Mouse (Mus musculus): ENCODE measurements around the gene Man1c1.

The Man1c1 gene

DNA sequence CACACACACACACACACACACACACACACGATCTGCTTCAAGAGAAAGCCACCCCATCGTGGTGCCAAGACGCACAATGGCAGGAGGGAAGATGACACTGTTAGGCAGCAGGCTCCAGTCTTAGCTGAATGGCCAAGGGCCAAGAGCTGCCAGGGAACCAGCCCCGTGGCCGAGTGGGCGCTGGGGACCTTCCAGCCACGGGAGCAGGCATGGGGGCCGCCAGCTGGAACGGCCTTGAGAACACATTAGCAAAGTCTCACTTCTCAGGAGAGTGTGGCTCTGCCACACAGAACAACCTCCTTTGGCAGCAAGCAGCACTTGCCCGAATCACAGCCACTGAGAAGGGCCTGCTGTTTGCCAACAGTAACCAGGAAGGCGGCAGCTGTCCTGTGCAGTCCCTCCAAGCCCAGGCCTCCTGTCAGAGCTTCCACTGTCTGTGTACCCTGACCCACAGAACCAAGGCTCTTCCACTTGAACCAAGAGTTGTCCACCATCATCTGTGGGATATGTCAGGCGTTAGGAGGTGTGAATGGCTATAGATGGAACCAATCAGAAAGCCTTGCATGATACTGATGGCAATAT is 30.1 kb downstream of the Man1c1 start:
- DNase-seq (ENCODE audit: low read depth): no peak

DNA sequence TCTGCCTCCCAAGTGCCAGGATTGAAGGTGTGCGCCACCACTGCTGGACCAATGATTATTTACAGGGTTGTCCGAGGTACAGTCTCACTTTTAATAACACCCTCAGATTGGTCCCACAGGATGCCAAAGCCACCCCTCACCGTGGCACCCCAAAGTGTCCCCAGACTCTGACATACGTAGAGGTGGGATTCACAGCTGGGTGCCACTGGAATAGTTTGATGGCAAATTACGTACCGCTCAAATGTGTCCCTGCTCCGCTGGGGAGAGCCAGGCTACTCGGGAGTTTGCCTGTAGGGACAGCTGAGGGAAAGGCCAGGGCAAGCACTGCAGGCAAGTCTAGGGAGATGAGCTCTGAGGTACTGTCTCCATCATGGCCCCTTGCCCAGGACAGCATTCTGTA is 30.9 kb downstream of the Man1c1 start:
- no peak for DNase-seq (ENCODE audit: low read depth)

DNA sequence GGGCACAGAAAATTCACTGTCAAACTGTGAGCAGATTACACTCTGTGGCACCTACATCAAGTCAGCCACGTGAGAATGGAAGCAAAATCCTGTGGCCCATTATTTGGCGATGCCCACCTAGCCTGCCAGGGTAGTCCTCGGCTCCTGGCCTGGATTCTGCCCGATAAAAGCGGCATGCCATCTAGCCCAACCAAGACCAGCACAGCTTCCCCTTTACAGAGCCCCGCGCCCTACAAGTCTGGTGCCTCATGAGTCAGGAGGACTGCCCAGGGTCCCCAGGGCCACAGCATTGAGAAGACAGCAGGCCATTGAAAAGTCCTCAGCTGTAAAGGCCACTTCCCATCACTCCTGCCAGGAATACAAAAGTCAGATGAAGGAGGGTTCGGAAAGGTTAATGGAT is 31.8 kb downstream of the Man1c1 start:
- no peak for DNase-seq (ENCODE audit: low read depth)

DNA sequence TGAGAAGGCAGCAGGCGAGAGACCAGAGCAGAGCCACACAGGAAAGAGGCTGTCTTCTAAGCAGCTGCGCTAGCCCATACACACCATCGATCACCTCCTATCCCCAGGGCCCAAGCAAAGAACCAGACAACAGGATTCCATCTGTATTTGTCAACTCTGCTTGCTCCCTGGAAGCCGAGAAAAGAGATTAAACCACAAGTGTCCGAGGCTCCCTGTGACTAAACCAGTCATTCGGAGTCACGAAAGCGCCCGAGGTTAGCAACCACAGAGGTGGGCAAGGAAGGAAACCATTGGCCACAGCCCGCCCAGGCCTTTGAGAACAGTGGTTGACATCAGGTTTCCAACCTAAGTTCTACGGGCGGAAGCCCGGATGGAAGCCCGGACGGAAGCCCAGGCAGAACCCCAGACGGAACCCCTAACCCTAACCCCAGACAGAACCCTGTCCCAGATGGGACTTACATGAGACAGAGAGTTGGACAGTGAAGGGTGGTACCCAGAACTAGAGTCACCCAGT is 32.4 kb downstream of the Man1c1 start:
- no peak for DNase-seq (ENCODE audit: low read depth)

DNA sequence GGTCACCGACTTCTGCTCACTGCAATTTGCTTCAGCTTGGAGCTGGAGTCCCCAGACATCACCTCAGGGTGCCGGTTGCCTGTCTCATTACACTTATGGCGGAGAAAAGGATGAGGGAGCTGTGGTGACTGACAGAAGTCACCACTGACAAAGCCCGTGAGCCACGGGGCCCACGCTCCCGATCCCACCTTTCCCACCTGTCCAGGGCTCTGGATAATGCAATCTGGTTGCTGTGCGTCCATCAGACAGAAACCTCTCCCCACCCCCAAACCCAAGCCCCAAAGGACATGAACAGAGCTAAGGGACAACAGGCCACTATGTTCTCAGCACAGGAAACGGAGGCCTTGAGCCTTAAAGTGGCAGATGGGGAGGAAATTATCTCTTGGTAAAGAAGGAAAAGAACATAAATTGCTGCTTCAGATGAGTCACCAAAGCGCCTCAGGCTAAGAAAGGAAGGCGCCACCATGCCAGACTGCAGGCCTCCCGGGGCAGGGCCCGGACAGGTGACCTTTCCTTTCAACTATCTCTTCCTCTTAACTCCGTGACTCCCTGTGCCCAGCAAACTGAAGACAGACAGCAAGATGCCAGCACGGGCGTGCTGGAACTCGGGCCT is 34.2 kb downstream of the Man1c1 start:
- DNase-seq (ENCODE audit: low read depth): no peak

DNA sequence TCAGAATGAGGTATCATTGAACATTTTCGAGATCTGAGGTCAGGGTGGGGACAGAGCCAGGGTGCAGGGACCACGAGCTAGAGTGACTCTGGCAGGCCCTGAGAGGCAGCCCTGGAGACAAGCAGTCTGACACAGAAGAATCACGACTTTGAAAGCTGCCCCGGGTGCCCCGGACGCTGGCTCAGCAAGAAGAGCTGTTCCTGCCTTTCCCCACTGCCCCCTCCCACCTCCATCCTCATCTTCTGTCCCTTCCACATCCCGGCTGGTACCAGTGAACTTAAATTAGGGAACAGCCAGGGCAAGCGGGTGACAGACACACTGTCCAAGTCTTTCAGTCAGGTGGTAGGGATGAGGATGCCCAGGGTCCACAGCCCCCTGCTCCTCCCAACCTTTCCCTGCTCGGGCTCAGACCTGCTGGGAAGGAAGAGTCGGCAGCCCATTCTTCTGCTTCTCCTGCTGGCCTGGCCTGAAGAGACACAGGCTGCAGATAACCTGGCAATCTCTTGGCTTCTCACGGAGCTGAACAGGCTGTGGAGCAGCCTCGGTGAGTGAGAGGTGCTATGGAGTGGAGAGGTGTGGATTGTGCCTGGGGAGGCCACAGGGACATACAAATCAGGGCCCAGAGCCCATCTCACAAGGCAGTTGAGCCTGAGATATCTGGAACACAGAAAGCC is 35.6 kb downstream of the Man1c1 start:
- no peak for DNase-seq (ENCODE audit: low read depth)

DNA sequence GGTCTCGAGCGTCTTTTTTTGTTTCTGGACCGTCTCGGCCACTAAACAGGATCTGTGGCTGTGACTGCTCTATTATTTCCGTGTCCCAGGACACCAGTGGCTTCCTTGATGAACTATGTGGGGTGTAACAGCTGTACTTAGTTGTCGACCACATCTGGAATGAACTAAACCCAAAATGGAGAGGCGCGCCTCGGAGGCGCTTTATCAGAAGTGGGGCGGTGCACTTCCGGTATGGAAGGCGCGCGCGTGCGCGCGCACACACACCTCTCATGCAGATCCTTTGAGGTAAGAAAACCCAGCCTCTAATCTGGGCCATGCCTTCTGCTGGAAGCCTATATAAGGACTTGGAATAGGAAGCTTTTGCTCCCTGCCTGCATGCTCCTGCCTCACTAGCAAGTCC is 37.7 kb downstream of the Man1c1 start:
- no peak for DNase-seq (ENCODE audit: low read depth)

DNA sequence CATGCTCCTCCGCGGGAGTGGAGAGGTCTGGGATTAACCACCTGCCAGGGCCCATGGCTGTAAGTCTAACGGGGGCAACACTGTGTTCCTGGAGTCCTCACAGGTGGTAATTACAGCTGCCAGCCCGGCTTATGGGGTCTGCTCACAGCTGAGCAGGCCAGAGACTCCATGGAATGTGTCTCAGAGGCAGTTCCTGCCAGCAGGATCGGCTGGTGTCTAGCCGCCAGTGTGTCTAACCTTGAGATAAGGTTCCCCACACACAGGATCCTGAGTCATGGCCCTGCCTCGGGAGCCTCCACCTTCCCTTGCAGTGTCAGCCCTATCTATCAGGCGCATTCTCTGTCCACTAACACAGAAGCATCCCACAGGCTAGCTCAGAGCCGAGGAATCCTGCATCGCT is 41.0 kb downstream of the Man1c1 start:
- no peak for DNase-seq (ENCODE audit: low read depth)

DNA sequence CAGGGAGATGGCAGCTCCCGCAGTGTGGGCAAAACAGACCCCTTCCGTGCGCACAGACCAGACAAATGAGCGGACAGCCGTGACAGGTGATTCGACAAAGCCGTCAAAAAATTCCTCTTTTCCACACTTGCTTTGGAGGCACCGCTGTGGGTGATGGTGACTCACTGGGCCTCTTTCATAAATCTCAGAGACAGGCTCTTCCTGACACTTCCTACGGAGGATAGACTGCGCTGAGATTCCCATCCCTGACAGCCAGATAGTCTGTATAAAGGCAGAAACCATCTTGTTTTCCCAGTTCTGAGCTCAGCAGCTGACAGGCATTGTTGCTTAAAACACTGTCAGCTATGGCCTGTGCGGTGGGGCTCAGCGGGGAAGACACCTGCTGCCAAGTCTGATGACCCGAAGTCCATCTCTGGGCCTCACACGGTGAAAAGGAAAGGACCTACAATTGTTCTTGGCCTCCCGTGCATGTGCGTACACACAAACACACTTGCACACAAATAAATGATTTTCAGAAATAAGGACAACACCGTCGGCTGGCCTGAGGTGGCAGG is 43.4 kb downstream of the Man1c1 start:
- DNase-seq (ENCODE audit: low read depth): no peak

DNA sequence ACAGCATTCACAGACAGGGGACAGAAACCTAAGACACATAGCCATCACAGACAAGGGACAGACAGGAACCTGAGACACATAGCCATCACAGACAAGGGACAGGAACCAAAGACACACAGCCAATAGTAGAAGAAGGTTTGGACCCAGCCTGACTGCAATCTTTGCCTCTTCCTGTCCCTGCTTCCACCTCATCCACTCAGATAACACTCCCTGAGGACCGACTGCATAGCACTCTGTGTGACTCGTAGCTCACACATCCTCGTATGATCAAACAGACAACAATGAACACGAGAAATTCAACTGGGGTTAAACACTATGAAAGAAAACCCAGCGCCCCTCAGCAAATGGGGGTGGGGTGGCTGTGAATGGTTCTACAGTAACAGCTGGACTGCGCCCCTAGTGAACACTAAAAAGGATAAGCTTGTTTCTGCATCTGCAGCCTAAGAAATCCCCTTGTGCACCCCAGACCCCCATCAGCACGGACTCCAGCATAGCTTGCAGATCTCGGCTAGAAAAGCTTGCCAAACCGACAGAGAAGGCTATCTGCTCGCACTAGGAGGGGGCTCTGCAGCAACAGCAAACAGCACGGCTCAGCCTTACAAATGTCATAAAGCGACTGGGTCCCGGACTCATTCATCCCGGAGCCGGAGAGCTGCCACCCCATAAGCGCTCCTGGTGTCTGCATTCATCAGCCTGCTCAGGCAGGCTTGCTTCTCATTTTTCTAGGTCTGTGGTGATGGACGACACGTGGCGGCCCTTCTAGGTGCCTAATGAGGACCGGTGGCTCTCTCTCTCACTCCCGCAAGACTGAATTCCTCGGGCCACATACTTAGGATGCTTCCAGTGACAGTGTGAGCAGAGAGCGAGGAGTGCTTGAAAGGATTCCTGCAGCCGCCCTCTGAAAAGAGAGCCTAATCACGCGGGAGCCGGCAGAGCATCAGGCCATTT is 44.5 kb downstream of the Man1c1 start:
- no peak for DNase-seq (ENCODE audit: low read depth)

DNA sequence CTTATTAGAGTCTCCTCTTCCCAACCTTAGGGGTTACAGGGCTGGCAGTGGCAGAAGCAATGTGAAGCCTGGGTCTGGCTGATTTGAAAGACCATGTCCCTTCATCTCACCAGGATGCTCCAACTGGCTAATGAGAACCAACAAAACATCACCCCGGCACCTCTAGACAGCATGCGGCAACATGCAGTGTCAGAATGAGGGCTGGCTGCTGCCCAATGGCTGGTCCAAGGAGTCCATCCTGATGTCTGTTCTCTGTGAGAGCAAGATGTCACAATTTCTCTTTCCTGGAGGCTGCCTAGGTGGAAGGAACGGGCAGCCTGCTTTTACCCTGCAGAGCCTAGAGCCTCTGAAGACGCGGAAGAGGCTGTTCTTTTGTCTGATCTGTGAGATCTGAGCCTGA is 46.6 kb downstream of the Man1c1 start:
- no peak for DNase-seq (ENCODE audit: low read depth)

DNA sequence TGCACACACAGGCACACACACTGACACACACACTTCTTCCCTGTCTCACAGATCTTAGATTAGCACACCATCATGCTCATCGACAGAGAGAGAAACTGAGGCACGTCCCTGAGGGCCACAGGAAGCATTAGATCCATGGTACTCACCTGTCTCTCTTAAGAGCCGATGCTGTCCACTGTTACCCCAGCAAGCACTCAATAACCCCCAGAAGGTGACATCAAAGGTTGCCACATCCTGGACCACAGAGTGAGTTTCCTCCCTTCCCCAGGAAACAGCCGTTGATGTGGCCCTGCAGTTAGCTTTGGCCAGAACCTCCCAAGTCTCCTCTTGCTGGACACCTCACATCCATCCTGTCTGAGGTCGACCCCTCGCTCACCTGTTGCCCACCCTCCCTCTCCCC is 49.7 kb downstream of the Man1c1 start:
- DNase-seq (ENCODE audit: low read depth): no peak

DNA sequence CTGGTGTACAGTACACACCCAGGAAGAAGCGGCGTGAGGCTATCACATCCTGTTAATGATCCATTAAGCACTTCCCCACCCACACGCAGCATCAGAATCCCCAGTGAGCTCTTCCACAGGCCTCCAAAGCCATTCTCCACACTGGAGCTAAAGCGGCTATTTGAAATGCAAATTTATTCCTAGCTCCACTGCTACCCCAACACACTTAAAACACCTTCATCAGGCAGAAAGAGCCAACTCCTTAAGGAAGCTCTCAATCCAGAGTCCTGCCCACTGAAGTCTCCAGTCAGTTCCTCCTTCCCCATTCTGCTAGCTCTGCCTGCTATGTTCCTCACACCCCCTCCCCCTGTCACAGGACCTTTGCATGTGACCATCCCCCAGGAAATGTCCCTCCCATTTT is 51.4 kb downstream of the Man1c1 start:
- no peak for DNase-seq (ENCODE audit: low read depth)

DNA sequence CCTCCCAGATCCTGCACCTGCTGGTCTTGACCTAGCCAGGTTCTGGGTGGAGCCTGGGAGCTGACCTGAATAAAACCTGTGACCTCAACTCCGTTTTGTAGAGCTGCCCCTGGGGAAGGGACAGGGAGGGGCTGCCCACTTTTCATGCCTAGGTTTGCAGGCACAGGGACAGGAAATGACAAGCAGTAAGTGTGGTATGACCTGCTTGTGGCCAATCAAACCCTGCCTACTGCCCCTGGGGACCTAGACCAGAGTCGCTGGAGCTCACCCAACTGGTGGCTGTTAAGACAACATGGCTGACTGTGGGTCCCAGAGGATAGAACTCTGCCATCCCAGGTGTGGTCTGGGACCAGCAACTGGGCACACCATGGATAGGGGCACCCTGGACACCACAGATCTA is 51.9 kb downstream of the Man1c1 start:
- no peak for DNase-seq (ENCODE audit: low read depth)

DNA sequence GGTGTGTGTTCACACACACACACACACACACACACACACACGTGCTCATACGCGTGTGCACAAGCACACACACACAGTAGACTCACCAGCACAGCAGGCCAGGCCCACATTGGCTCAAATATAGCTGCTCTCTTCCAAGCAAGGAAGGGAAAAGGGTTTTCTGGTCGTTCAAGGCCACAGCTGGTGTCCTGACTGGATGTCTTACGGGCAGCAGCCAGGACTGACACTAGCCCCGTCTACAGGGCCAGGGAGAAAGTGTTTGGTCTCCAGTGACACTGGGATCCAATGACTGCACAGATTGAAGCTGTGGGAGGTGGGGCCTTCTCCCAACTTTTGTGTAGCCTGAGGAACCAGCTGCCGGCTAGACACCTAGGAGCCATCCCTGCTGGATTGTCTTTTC is 52.7 kb downstream of the Man1c1 start:
- DNase-seq (ENCODE audit: low read depth): no peak

DNA sequence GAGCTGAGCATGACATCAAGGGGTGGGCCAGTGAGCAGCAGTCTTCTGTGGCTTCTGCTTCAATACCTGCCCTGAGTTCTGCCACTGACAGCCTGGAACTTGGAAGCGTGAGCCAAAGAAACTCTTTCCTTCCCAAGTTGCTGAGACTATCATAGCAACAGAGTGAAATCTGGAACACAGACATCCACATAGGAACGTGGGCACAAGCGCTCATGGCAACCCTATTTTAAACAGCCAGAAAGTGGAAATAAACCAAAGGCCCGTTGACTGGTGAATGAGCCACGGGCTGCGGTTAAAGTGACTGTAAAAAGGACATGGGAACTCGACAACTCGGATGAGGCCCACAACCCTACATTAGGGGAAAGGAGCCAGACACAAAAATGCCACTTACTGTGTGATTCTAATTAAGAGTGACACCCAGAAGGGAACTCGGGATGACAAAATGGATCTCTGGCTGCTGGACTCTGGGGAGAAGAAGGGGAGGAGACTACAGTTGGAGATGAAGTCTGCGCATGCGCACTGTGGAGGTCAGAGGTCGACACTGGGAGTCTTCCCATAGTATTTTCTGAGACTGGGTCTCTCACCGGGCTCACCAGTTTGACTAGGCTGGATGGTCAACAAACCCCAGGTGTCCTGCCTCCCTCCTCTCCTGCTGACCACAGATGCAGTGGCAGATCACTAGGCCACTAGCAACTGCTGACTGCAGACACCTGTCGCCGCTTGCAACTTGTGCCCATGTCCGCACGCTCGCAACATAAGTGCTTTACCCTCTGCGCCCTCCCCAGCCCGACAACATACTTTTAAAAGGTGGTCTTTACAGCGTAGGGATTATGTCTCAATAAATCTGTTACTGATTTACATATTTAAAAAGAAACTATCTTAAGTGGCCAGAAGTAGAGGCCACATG is 58.8 kb downstream of the Man1c1 start:
- DNase-seq (ENCODE audit: low read depth): no peak

DNA sequence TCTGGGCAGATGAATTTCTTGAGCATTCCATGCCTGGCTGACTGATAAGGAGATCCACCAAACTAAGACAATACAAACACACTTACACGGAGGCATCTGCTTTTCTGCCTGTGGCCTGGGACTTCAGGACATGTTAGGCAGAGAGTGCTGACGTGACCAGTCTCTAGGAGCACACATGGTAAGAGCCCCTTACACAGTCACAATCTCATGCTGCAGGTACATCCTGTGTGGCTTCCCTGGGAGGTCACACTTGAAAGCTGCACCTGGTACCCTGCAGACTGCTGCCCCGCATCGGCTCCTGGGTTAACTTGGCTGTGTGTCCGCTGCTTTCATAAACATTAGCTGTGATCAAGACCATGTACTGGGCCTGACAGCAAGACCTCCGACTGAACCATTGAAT is 59.7 kb downstream of the Man1c1 start:
- DNase-seq (ENCODE audit: low read depth): no peak

DNA sequence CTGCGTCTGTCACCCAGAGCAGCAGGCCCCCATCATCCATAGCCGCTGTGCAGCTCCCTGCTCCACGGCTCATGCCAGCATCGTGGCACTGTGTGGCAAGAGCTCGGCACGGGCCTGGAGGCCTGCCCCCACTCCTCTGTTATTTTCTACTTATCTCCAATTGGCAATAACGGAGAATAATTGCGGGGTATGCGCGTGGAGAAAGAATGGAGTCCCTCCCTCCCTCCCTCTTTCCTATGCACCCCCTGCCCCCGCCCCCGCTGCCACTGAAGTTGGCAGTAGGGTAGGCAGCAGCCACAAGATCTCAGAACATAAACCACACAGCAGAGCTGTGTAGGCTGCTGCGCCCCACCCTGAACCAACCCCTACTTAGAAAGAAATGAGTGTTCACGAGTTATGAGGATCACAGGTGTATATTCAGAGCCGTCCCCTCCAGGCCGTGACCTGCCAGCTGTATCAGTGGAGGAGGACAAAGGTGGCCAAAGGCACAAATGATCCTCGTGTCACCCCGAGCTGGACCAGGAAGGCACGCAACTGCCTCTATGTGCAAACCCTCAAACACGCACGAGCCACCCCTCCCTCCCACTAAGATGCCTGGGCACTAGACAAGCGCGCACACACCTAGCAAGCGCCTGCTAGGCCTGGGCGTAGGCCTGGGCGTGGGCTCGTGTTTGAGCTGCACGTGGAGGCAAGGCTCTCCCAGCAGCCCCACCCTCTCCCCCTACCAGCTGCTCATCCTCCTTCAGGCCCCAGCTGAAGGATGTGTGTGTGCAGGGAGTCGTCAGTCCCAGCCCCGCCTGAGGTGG is 62.2 kb downstream of the Man1c1 start:
- DNase-seq (ENCODE audit: low read depth): no peak

DNA sequence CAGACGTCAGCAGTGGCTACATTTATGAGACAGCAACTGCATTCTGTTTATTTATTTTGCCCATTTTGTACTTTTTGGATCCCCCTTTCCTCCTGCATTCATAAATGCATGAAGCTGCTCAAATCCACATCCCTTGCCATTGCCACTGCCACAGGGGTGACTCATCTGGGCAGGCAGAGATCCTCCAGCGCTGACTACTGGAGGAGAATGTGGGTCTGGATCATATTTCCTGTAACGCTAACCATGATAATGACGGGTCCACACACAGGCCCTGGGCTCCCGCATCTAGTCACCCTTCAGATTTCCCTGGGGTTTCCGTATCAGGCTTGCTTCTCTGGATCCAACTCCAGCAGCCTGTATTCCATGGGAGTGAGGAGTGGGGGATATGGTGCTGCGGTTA is 64.8 kb downstream of the Man1c1 start:
- no peak for DNase-seq (ENCODE audit: low read depth)

DNA sequence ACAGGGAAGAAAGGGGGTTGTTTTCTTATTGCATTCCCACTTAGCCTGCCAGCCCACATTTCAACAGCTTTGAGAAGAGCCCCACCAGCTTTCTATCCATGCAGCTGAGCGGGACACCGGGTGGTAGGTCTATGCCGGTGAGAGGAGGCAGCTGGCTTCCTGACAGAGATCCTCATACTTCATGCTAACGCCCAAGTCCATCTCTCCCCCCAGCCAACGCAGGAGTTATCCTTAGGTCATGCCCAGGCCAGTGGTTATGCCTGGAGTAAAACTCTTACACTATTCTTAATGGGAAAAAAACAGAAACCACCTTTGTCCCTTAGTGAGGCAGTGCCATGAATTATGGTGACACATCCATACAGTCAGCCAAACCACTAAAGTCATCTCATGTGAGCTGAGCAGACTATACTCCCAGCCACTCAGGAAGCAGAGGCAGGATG is 66.0 kb downstream of the Man1c1 start:
- DNase-seq (ENCODE audit: low read depth): peak; percentile 56

Measured in fibroblast of lung, adult 2 months (primary cell).